Mouse (Mus musculus) embryonic facial prominence, embryonic 10.5 days (tissue): ENCODE data around the gene Pik3r2. TPM values are rescaled to one million over a fixed set of nuclear protein-coding genes. Genes with fewer than 3 reads are reported as not detected.
A peak's percentile ranks its signal among the peaks of the same experiment; 100 is the strongest.

ENCODE experiments used
- DNase-seq: peaks from one replicate; pipeline ENCODE4 v3.0.0-alpha.2; 2017; ENCODE audit warnings: low spot score
- H3K27ac ChIP-seq: fragments of 300-500 bp; sonication (generic); replicated peaks from 2 replicates; pipeline ENCODE4 v1.5.1; 2016; ENCODE audit warnings: mild to moderate bottlenecking
- H3K27me3 ChIP-seq: fragments of 300-500 bp; sonication (generic); replicated peaks from 2 replicates; pipeline ENCODE4 v1.6.1; 2016; ENCODE audit warnings: low read depth, mild to moderate bottlenecking; ENCODE audit not compliant: poor library complexity, severe bottlenecking
- H3K36me3 ChIP-seq: fragments of 300-500 bp; sonication (generic); replicated peaks from 2 replicates; pipeline ENCODE4 v1.6.1; 2016; ENCODE audit warnings: mild to moderate bottlenecking, moderate library complexity
- H3K4me1 ChIP-seq: fragments of 300-500 bp; sonication (generic); 2 replicates; pipeline ENCODE4 v1.6.1; 2016
- H3K4me3 ChIP-seq: fragments of 300-500 bp; sonication (generic); 2 replicates; pipeline ENCODE4 v1.5.1; 2016; ENCODE audit warnings: mild to moderate bottlenecking, moderate library complexity
- H3K9me3 ChIP-seq: fragments of 300-500 bp; sonication (generic); 2 replicates; pipeline ENCODE4 v1.6.1; 2016; ENCODE audit warnings: mild to moderate bottlenecking
- WGBS: fragments of 180-500 bp; shearing (Covaris S2); methylation state at CpG from one replicate; pipeline ENCODE4 v1.1.7; 2016; 5-methylcytosine and 5-hydroxymethylcytosine counted together
- polyA plus RNA-seq: library from polyadenylated mRNA; unstranded; fragments of >200 nt; fragmentation: Nextera tagmentation; extraction: Ambion mirVana; gene quantifications from 2 replicates; pipeline ENCODE4 v1.2.1, GENCODE M21; 2016

Gene Pik3r2
- polyA plus RNA-seq, 1 experiment from 2014 or later, result 79.2 TPM

GRCm38 (mm10) chr8:70769359-70769758, 7.2 kb downstream of the Pik3r2 start:
- peak; percentile 97 for DNase-seq
- peaks cover 17% of the 10 kb centered on the region for H3K27me3 ChIP-seq
- H3K9me3 ChIP-seq, result no peaks in the 10 kb centered on the region
- H3K36me3 ChIP-seq, result peaks cover 70% of the 10 kb centered on the region
- peaks cover 47% of the 10 kb centered on the region for H3K4me1 ChIP-seq
- 7% methylated on average over 26 of the region's 26 CpGs for WGBS
- H3K4me3 ChIP-seq, result peak overlapping the region; percentile 17; the same call in 1 of the 2 replicates
- H3K27ac ChIP-seq, result no peak overlapping the region

DNA sequence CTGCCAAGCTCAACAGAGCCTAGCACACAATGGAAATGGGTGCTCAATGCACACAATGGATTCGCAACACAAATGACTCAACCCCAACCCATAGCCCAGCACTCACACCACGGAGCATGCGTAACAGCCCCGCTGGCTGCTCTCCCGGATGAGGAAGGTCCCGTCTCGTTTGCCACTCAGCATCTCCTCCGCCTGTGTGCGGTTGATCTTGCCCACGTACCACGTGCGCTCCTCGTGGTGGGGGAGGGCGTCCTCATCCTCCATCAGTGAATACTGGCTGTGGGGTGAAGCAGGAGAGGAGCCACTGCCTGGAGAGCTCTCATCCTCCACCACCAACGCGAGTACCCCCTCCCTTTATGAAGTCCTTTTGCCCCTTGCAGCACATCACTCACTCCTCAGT, 7.6 kb downstream of the Pik3r2 start:
- no peak for DNase-seq
- peak overlapping the region; percentile 17; the same call in 1 of the 2 replicates for H3K4me3 ChIP-seq
- H3K36me3 ChIP-seq, result peaks cover 66% of the 10 kb centered on the region
- no peaks in the 10 kb centered on the region for H3K9me3 ChIP-seq
- peaks cover 17% of the 10 kb centered on the region for H3K27me3 ChIP-seq
- no peak overlapping the region for H3K27ac ChIP-seq
- 85% methylated on average over 16 of the region's 16 CpGs for WGBS
- H3K4me1 ChIP-seq, result peaks cover 43% of the 10 kb centered on the region

GRCm38 (mm10) chr8:70768231-70768776, 8.2 kb downstream of the Pik3r2 start:
- H3K27ac ChIP-seq, result no peak overlapping the region
- H3K4me1 ChIP-seq, result peaks cover 37% of the 10 kb centered on the region
- no peak for DNase-seq
- peaks cover 59% of the 10 kb centered on the region for H3K36me3 ChIP-seq
- 95% methylated on average over 32 of the region's 32 CpGs for WGBS
- H3K27me3 ChIP-seq, result peaks cover 17% of the 10 kb centered on the region
- no peak overlapping the region; the same call in 1 of the 2 replicates for H3K4me3 ChIP-seq
- no peaks in the 10 kb centered on the region for H3K9me3 ChIP-seq

- H3K9me3 ChIP-seq, result no peaks in the 10 kb centered on the region
- H3K4me3 ChIP-seq, result no peak overlapping the region
- peaks cover 17% of the 10 kb centered on the region for H3K27me3 ChIP-seq
- no peak for DNase-seq
- H3K27ac ChIP-seq, result no peak overlapping the region
- peaks cover 51% of the 10 kb centered on the region for H3K36me3 ChIP-seq
- WGBS, result 76% methylated on average over 6 of the region's 6 CpGs
- peaks cover 36% of the 10 kb centered on the region for H3K4me1 ChIP-seq
Measured at GRCm38 (mm10) chr8:70767503-70767902, 9.0 kb downstream of the Pik3r2 start.

- peak; percentile 80 for DNase-seq
- Histone ChIP-seq H3K9me3 (no peaks in the 10 kb centered on the region), H3K36me3 (peaks cover 44% of the 10 kb centered on the region), H3K4me1 (peaks cover 36% of the 10 kb centered on the region), H3K4me3 (peak overlapping the region; percentile 61), H3K27ac (peak overlapping the region; percentile 72), H3K27me3 (peaks cover 17% of the 10 kb centered on the region)
- 8% methylated on average over 21 of the region's 21 CpGs for WGBS
Measured at GRCm38 (mm10) chr8:70766571-70767440, 9.7 kb downstream of the Pik3r2 start.

DNA sequence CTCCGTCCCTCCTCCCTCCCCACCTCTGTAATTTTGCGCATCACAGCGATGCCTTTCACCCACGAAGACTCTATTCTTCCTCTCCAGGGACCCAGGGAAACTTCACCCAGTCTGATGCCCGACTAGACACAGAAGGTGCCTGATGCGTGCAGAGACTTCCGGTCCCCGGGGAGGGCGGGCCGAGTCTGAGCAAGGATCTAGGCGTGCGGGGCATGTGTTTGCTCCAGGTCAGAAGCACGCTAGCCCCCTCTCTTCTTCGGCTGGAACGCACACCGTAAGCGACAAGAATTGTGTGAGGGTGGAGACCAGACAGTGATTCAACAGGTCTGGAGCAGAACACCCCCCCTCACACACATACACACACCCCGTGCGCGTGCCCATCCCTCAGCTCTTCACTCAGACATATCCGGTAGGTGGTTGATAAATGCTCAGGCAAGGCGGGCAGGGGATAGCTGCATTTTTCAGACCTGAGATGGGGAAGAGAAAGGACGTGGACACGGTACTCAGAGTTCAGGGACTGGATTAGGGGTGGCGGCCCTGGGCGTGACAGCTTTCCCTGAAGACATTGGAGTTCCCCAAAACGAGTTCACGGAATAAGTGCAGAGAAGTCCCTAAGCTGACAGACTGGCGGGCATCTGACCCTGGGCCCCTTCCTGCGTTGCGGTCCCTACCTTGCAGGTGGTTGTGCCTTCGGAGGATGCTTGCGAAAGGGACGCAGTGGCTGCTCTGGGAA, 10.5 kb downstream of the Pik3r2 start:
- peaks cover 44% of the 10 kb centered on the region for H3K4me1 ChIP-seq
- peak overlapping the region; percentile 72 for H3K27ac ChIP-seq
- 2% methylated on average over 34 of the region's 34 CpGs for WGBS
- peaks cover 17% of the 10 kb centered on the region for H3K27me3 ChIP-seq
- DNase-seq, result peak; percentile 54
- peak overlapping the region; percentile 61 for H3K4me3 ChIP-seq
- H3K9me3 ChIP-seq, result no peaks in the 10 kb centered on the region
- H3K36me3 ChIP-seq, result peaks cover 36% of the 10 kb centered on the region

GRCm38 (mm10) chr8:70765329-70765728, 11.2 kb downstream of the Pik3r2 start:
- H3K4me3 ChIP-seq, result peak overlapping the region; percentile 61
- H3K4me1 ChIP-seq, result peaks cover 49% of the 10 kb centered on the region
- peaks cover 30% of the 10 kb centered on the region for H3K36me3 ChIP-seq
- no peak for DNase-seq
- WGBS, result 80% methylated on average over 9 of the region's 9 CpGs
- no peak overlapping the region for H3K27ac ChIP-seq
- H3K27me3 ChIP-seq, result peaks cover 17% of the 10 kb centered on the region
- no peaks in the 10 kb centered on the region for H3K9me3 ChIP-seq

DNA sequence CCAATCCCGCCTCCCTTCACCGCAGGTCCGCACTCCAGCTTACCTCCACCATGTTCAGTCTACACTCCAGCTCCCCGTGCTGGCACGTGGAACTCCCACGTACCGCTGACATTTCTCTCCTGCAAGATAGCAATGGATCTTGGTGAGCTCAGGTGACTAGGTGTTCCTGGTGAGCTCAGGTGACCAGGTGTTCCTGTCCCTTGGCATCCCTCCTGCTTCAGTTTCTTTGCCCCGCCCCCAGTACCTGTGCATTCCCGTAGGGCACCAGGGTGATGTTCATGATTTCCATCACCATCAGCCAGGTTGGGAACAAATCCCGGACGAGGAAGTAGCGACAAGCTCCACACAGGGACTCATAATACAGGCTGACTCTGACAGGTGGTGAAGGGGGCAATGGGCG, 11.8 kb downstream of the Pik3r2 start:
- WGBS, result 91% methylated on average over 13 of the region's 13 CpGs
- no peak for DNase-seq
- H3K4me3 ChIP-seq, result peak overlapping the region; percentile 61; the same call in 1 of the 2 replicates

GRCm38 (mm10) chr8:70764026-70764425, 12.5 kb downstream of the Pik3r2 start:
- Histone ChIP-seq H3K4me1 (peaks cover 54% of the 10 kb centered on the region), H3K9me3 (no peaks in the 10 kb centered on the region), H3K27ac (no peak overlapping the region)

More for the DNA sequence above, 11.8 kb downstream of the Pik3r2 start:
- H3K36me3 ChIP-seq, result peaks cover 23% of the 10 kb centered on the region
- H3K4me1 ChIP-seq, result peaks cover 54% of the 10 kb centered on the region
- H3K27ac ChIP-seq, result no peak overlapping the region
- peaks cover 17% of the 10 kb centered on the region for H3K27me3 ChIP-seq
- no peaks in the 10 kb centered on the region for H3K9me3 ChIP-seq

DNA sequence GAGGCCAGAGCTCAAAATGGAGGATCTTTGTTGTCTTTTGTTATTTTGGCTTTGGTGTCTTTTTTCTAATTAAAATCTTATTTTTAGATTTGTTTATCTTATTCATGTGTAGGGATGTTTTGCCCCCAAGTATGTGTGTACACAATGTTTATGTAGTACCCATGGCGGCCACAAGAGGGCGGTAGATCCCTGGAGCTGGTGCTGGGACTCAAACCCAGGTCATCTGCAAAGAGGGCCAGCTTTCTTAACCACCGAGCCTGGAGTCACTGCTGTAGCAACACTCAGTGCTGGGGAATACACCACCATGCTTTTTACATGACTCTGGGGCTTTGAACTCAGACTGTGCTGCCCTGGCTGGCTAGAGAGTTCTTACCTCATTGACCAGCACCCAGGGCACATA, 13.2 kb downstream of the Pik3r2 start:
- Histone ChIP-seq H3K36me3 (peaks cover 15% of the 10 kb centered on the region), H3K27ac (no peak overlapping the region), H3K9me3 (no peaks in the 10 kb centered on the region), H3K4me1 (peaks cover 59% of the 10 kb centered on the region), H3K27me3 (peaks cover 17% of the 10 kb centered on the region), H3K4me3 (no peak overlapping the region)
- WGBS, result 6% methylated on average over 3 of the region's 3 CpGs
- peak; percentile 66 for DNase-seq

More at GRCm38 (mm10) chr8:70764026-70764425, 12.5 kb downstream of the Pik3r2 start:
- no peak for DNase-seq
- no peak overlapping the region for H3K4me3 ChIP-seq
- H3K36me3 ChIP-seq, result peaks cover 17% of the 10 kb centered on the region
- peaks cover 17% of the 10 kb centered on the region for H3K27me3 ChIP-seq
- WGBS, result 86% methylated on average over 8 of the region's 8 CpGs

DNA sequence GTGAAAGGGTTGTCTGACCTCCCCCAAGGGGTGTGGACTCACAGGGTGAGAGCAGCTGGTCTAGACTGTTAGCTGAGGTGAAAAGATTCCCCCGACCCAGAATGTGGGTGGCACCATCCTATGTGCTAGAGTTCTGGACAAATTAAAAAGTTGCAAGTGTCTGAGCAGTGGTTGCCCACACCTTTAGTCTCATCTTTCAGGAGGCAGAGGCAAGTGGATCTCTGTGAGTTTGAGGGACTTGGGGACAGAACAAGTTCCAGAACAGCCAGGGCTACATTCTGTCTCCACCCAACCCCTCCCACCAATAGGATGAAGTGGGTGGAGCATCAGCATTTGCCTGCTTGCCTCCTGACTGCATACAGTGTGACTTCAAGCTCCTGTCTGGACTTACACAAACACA, 14.4 kb downstream of the Pik3r2 start:
- no peak for DNase-seq
- 88% methylated on average over 1 of the region's 1 CpGs for WGBS

GRCm38 (mm10) chr8:70760775-70761406, 15.6 kb downstream of the Pik3r2 start, which contains the start of gene Mpv17l2:
Gene Mpv17l2 (minus strand): TSS chr8:70760946.
- H3K9me3 ChIP-seq, result no peaks in the 10 kb centered on the region
- H3K27ac ChIP-seq, result peak within 1 kb of the TSS; percentile 81
- peaks cover 29% of the 10 kb centered on the region for H3K36me3 ChIP-seq
- DNase-seq, result peak; percentile 97
- H3K4me1 ChIP-seq, result peaks cover 41% of the 10 kb centered on the region
- peaks cover 19% of the 10 kb centered on the region for H3K27me3 ChIP-seq
- H3K4me3 ChIP-seq, result peak within 1 kb of the TSS; percentile 80
- WGBS, result 1% methylated on average over 55 of the region's 55 CpGs

More for the DNA sequence above, 14.4 kb downstream of the Pik3r2 start:
- peaks cover 11% of the 10 kb centered on the region for H3K27me3 ChIP-seq
- no peak overlapping the region for H3K4me3 ChIP-seq
- H3K4me1 ChIP-seq, result peaks cover 52% of the 10 kb centered on the region
- peaks cover 17% of the 10 kb centered on the region for H3K36me3 ChIP-seq
- no peaks in the 10 kb centered on the region for H3K9me3 ChIP-seq
- no peak overlapping the region for H3K27ac ChIP-seq
